Mouse (Mus musculus) central nervous system, embryonic 11.5 days (tissue): ENCODE data around the gene Npas4. TPM values are rescaled to one million over a fixed set of nuclear protein-coding genes. Genes with fewer than 3 reads are reported as not detected.

ENCODE experiments used
- polyA plus RNA-seq: library from polyadenylated mRNA; depleted of rRNA; stranded (reverse); fragments of >200 nt; gene quantifications from 2 replicates; pipeline ENCODE4 v1.2.3, GENCODE M21; 2012; rRNA removed

Npas4 gene
- 0.66 and 1.3 TPM in 2 replicates for polyA plus RNA-seq

GRCm38 (mm10) chr19:4990256-4990625 lies at the start of gene Npas4:
Gene Npas4 (minus strand): TSS chr19:4990316.

GRCm38 (mm10) chr19:5038709-5039156 lies 48.6 kb upstream of the Npas4 start, which contains the start of the genes B4gat1 and AC124502.3:
Gene B4gat1 (plus strand): TSS chr19:5038826.
Gene AC124502.3 (plus strand): TSS chr19:5038891.

GRCm38 (mm10) chr19:5023621-5024479 lies 33.7 kb upstream of the Npas4 start, which contains the start of gene Slc29a2:
Gene Slc29a2 (plus strand): TSS chr19:5023860.

GRCm38 (mm10) chr19:4961928-4962601 lies 28.1 kb downstream of the Npas4 start, which contains the start of gene Mrpl11:
Gene Mrpl11 (plus strand): TSS chr19:4962147.

GRCm38 (mm10) chr19:4942551-4943252 lies 47.4 kb downstream of the Npas4 start, which contains the start of gene Peli3:
Gene Peli3 (minus strand): TSS chr19:4943127.

Other genes starting within 250 kb of the Npas4 start
- 41.5 and 71.8 TPM in 2 replicates for gene Rbm4b, start 233.8 kb downstream of the Npas4 start, polyA plus RNA-seq
- 99.0 and 147 TPM in 2 replicates for gene Rbm4, start 196.4 kb downstream of the Npas4 start, polyA plus RNA-seq
- gene Gm21992, start 178.7 kb downstream of the Npas4 start, polyA plus RNA-seq, result 32.2 and 53.0 TPM in 2 replicates
- 59.1 and 70.7 TPM in 2 replicates for gene Rbm14, start 178.7 kb downstream of the Npas4 start, polyA plus RNA-seq
- 49.6 and 64.8 TPM in 2 replicates for gene Ccs, start 151.0 kb downstream of the Npas4 start, polyA plus RNA-seq
- gene Ccdc87, start 150.9 kb downstream of the Npas4 start, polyA plus RNA-seq, result 0.10 and 0.13 TPM in 2 replicates
- gene Ctsf, start 135.2 kb downstream of the Npas4 start, polyA plus RNA-seq, result 27.4 and 31.9 TPM in 2 replicates
- 1.1 and 2.8 TPM in 2 replicates for gene Actn3, start 112.4 kb downstream of the Npas4 start, polyA plus RNA-seq
- gene Zdhhc24, start 111.6 kb downstream of the Npas4 start, polyA plus RNA-seq, result 22.3 and 22.5 TPM in 2 replicates
- gene Bbs1, start 83.7 kb downstream of the Npas4 start, polyA plus RNA-seq, result 12.7 and 16.0 TPM in 2 replicates
- 113 and 134 TPM in 2 replicates for gene Dpp3, start 62.0 kb downstream of the Npas4 start, polyA plus RNA-seq
- 2.4 and 2.7 TPM in 2 replicates for gene Peli3, start 47.2 kb downstream of the Npas4 start, polyA plus RNA-seq
- 94.4 and 104 TPM in 2 replicates for gene Mrpl11, start 28.2 kb downstream of the Npas4 start, polyA plus RNA-seq
- gene Slc29a2, start 33.5 kb upstream of the Npas4 start, polyA plus RNA-seq, result 7.1 and 13.2 TPM in 2 replicates
- gene B4gat1, start 48.5 kb upstream of the Npas4 start, polyA plus RNA-seq, result 19.0 and 22.3 TPM in 2 replicates
- 1.8 and 1.9 TPM in 2 replicates for gene AC124502.3, start 48.6 kb upstream of the Npas4 start, polyA plus RNA-seq
- gene Brms1, start 51.0 kb upstream of the Npas4 start, polyA plus RNA-seq, result 46.4 and 78.8 TPM in 2 replicates
- 2.9 and 3.7 TPM in 2 replicates for gene Rin1, start 60.2 kb upstream of the Npas4 start, polyA plus RNA-seq
- gene Cd248, start 77.8 kb upstream of the Npas4 start, polyA plus RNA-seq, result 24.5 and 32.1 TPM in 2 replicates
- 1.3 and 1.4 TPM in 2 replicates for gene Tmem151a, start 95.2 kb upstream of the Npas4 start, polyA plus RNA-seq
- gene Yif1a, start 98.2 kb upstream of the Npas4 start, polyA plus RNA-seq, result 25.2 and 67.9 TPM in 2 replicates
- 68.3 and 72.8 TPM in 2 replicates for gene Cnih2, start 108.2 kb upstream of the Npas4 start, polyA plus RNA-seq
- 130 and 168 TPM in 2 replicates for gene Rab1b, start 116.8 kb upstream of the Npas4 start, polyA plus RNA-seq
- 60.5 and 71.9 TPM in 2 replicates for gene Klc2, start 128.2 kb upstream of the Npas4 start, polyA plus RNA-seq